In the genomic region with DNA sequence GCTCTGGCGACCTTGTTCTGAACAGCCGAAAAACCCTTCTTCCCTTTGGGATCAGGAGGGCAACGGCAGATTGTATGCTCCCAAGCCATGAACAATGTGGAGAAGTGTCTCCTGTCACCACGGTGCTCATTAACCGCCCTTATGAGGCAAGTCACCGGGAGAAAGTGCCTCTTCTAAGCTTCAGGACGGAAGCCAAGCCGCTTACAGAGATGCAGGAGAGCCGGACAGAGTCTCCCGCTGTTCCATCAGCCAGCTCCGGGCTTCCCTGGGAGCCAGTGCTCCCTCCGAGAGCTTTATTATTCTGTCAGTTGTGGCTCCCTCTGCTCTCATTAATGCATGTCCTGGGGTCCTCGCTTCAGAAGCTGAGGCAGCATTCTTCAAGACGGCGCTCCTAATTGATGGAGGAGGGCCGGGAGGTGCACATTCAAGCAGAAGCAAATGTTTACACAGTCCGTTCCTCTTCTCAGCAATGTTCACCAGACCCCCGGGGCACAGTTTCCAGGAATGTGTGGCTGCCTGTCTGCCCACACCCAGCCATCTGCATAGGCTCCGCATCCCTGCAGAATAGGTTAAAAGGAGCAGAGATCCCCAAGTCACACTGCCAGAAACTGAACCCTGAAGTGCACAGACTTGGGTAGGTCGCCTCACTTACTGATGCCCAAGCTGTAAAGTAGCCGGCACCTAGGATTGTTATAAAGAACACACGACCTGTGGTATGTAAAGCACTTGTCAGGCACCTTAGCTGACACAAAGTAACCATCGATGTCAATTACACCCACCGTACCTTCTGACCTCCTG, we compare ENCODE assay signal across 10 mouse cellular contexts.
A peak's percentile ranks its signal among the peaks of the same experiment; 100 is the strongest.
DNase-seq lines count a peak whose midpoint lies in the region; ATAC-seq and TF ChIP-seq lines count a peak whose summit lies in the region.
"Had no signal": no experiment of that assay in that cellular context is flagged by ENCODE, and none has a peak within 500 bp of the region (broad histone marks: within the 10 kb centered on the region; RNA-seq: fewer than 3 reads in every experiment).

No protein-coding gene starts in this region.

- 2% methylated on average over 24 of the region's 24 CpGs for WGBS in heart, embryonic 13.5 days
- WGBS in forebrain, postnatal 0 days, result 3% methylated on average over 24 of the region's 24 CpGs
- WGBS in midbrain, embryonic 10.5 days, result 1% methylated on average over 24 of the region's 24 CpGs

- peak overlapping the region; percentile 40 for H3K4me3 ChIP-seq in heart, embryonic 13.5 days
- H3K4me3 ChIP-seq in ES-E14 (ENCODE audit: insufficient read depth in 1 of 2, low read depth in 1 of 2, low read length in 2 of 2, poor library complexity in 1 of 2, severe bottlenecking in 1 of 2), result peak overlapping the region in 1 of 2 experiments; percentile 2; a peak in 1 of 4 replicates
- 0 out of 2 replicates have a peak overlapping the region, but pooled peaks have one; percentile 2 for H3K4me3 ChIP-seq in forebrain, postnatal 0 days (ENCODE audit: low read depth, low read length)
- peak overlapping the region; percentile 49 for H3K4me3 ChIP-seq in midbrain, embryonic 10.5 days
- H3K4me3 ChIP-seq: erythroblast, embryonic 14.5 days had no signal

- peak overlapping the region; percentile 66 for H3K9ac ChIP-seq in heart, embryonic 13.5 days
- no peak overlapping the region for H3K9ac ChIP-seq in ES-E14 (ENCODE audit: insufficient read depth, low read depth, low read length, poor library complexity, severe bottlenecking)
- 0 out of 2 replicates have a peak overlapping the region, but pooled peaks have one; percentile 22 for H3K9ac ChIP-seq in forebrain, postnatal 0 days

- H3K27ac ChIP-seq in heart, embryonic 13.5 days (replicated peaks), result no peak overlapping the region
- H3K27ac ChIP-seq in ES-E14 (ENCODE audit: insufficient read depth, low read depth, low read length, poor library complexity, severe bottlenecking), result no peak overlapping the region
- H3K27ac ChIP-seq in forebrain, postnatal 0 days (ENCODE audit: low read depth, low read length), result peak overlapping the region; percentile 35; the same call in 1 of the 2 replicates
- peak overlapping the region; percentile 61; the same call in 1 of the 2 replicates for H3K27ac ChIP-seq in midbrain, embryonic 10.5 days (replicated peaks)

- H3K27me3 ChIP-seq in heart, embryonic 13.5 days (replicated peaks), result peaks cover 30% of the 10 kb centered on the region
- H3K27me3 ChIP-seq in forebrain, postnatal 0 days (ENCODE audit: insufficient read depth, low read length), result no peaks in the 10 kb centered on the region
- H3K27me3 ChIP-seq in midbrain, embryonic 10.5 days (ENCODE audit: low read depth, poor library complexity, severe bottlenecking), result peaks cover 81% of the 10 kb centered on the region

- TF ChIP-seq CTCF in forebrain, postnatal 0 days (IDR thresholded peaks at IDR 0.05; ENCODE audit: low read depth), result no peak

- in situ Hi-C loops in ES-E14 (cut with MboI; ENCODE audit: low sequenced_read_pairs in 2 of 2, unreplicated experiment in 2 of 2), result no loop called here

- no peak for ATAC-seq in heart, embryonic 13.5 days (ENCODE audit: extremely low read depth, insufficient number of reproducible peaks, low FRiP score, low TSS enrichment)
- ATAC-seq in forebrain, postnatal 0 days, result peak; percentile 51
- ATAC-seq in granulocyte monocyte progenitor cell, adult 5-6 weeks (replicated peaks; ENCODE audit: poor library complexity, severe bottlenecking), result no peak
- ATAC-seq: CD4-positive, CD25-positive, alpha-beta regulatory T cell, adult 4 months had no signal

- no peaks in the 10 kb centered on the region for H3K36me3 ChIP-seq in heart, embryonic 13.5 days
- no peaks in the 10 kb centered on the region for H3K36me3 ChIP-seq in ES-E14 (ENCODE audit: control insufficient read depth, insufficient read depth, low read length, poor library complexity, severe bottlenecking)
- H3K36me3 ChIP-seq in forebrain, postnatal 0 days (ENCODE audit: insufficient read depth), result no peaks in the 10 kb centered on the region
- H3K36me3 ChIP-seq in midbrain, embryonic 10.5 days, result no peaks in the 10 kb centered on the region

- DNase-seq in heart, adult 9 months (ENCODE audit: low spot score in 2 of 2), result no peak
- DNase-seq in ES-E14 (ENCODE audit: low read depth, low spot score), result peak; percentile 43
- DNase-seq in forebrain, postnatal 0 days, result peak; percentile 53
- DNase-seq in midbrain, embryonic 10.5 days (ENCODE audit: low spot score), result peak; percentile 57
- no peak for DNase-seq in testis, postnatal 14 days (ENCODE audit: low spot score)
- no peak for DNase-seq in left cerebral cortex, adult 9 months (ENCODE audit: low spot score in 2 of 2)

- H3K4me2 ChIP-seq in heart, embryonic 13.5 days, result peak overlapping the region; percentile 71
- peak overlapping the region; percentile 43 for H3K4me2 ChIP-seq in forebrain, postnatal 0 days (ENCODE audit: low read depth)

- H3K9me3 ChIP-seq in heart, embryonic 13.5 days, result no peaks in the 10 kb centered on the region
- H3K9me3 ChIP-seq in ES-E14 (ENCODE audit: control insufficient read depth, insufficient read depth, low read depth, low read length), result no peaks in the 10 kb centered on the region
- H3K9me3 ChIP-seq in forebrain, postnatal 0 days (ENCODE audit: low read length), result no peaks in the 10 kb centered on the region
- H3K9me3 ChIP-seq in midbrain, embryonic 10.5 days (replicated peaks), result no peaks in the 10 kb centered on the region

- peaks cover 17% of the 10 kb centered on the region for H3K4me1 ChIP-seq in heart, embryonic 13.5 days
- H3K4me1 ChIP-seq in ES-E14 (ENCODE audit: control insufficient read depth in 2 of 2, insufficient read depth in 2 of 2, low read length in 2 of 2, poor library complexity in 1 of 2), result peaks cover 0 to 3% of the 10 kb centered on the region in 2 experiments; a peak in 1 of 4 replicates
- peaks cover 8% of the 10 kb centered on the region for H3K4me1 ChIP-seq in forebrain, postnatal 0 days (ENCODE audit: insufficient read depth)
- H3K4me1 ChIP-seq in midbrain, embryonic 10.5 days, result peaks cover 34% of the 10 kb centered on the region

TF ChIP-seq in ES-E14, 5 proteins besides CTCF, POLR2A, EP300 and RAD21:
- peak; percentile 46; the same call in 1 of the 2 replicates for TF ChIP-seq MAFK (IDR thresholded peaks at IDR 0.05; ENCODE audit: insufficient read depth, low read depth, low read length)
- no peak for TF ChIP-seq HCFC1 (IDR thresholded peaks at IDR 0.05; ENCODE audit: borderline replicate concordance, insufficient read depth, low read length)
TF ChIP-seq in ES-E14: peak in this region for 1.

Comparison
In these comparisons a context has a peak if more than half of its experiments do, and no peak if none do; other contexts are left out.
1. H3K27ac ChIP-seq: peak in forebrain, postnatal 0 days (single experiment) and midbrain, embryonic 10.5 days (single experiment); none in heart, embryonic 13.5 days (single experiment) and ES-E14 (single experiment).
2. DNase-seq: peak in ES-E14 (single experiment), forebrain, postnatal 0 days (single experiment) and midbrain, embryonic 10.5 days (single experiment); none in heart, adult 9 months (0 of 2), testis, postnatal 14 days (single experiment) and left cerebral cortex, adult 9 months (0 of 2).